ENCODE assay signal across 8 mouse cellular contexts in the genomic region with DNA sequence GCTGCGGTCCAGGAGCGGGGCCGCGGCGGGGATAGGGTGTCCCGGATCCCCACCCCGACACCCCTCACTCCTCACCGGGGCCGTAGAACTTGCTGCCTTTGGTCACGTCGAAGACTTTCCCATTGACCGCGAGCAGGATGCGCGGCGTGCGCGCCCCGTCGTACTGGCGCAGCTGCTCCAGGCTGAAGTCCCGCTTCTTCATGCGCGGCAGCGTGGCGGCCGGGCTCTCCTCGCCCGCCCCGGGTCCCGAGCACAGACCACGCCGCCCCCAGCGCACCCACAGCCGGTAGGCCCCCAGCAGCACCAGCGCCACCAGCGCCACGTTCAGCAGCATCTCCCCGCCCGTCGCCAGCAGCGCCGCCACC. TPM values are rescaled to one million over a fixed set of nuclear protein-coding genes. Genes with fewer than 3 reads are reported as not detected.
DNase-seq lines count a peak whose midpoint lies in the region; ATAC-seq and TF ChIP-seq lines count a peak whose summit lies in the region.

No protein-coding gene starts in this region.

- H3K79me2 ChIP-seq in liver, adult 2 months (ENCODE audit: control insufficient read depth, insufficient read depth, low read length): peaks cover 15% of the 10 kb centered on the region; the same call in 1 of the 2 replicates

- WGBS in liver, adult 2 months: under 1% methylated on average over 43 of the region's 43 CpGs
- WGBS in hindbrain, embryonic 15.5 days: under 1% methylated on average over 43 of the region's 43 CpGs
- whole genome bisulfite sequencing in midbrain, embryonic 14.5 days: under 1% methylated on average over 36 of the region's 43 CpGs

- no peak for TF ChIP-seq POLR2A in liver, adult 2 months (IDR thresholded peaks at IDR 0.05; ENCODE audit: extremely low read depth, insufficient read depth, low read length)
- TF ChIP-seq POLR2A in cortical plate, adult 2 months (IDR thresholded peaks at IDR 0.05; ENCODE audit: extremely low read depth, insufficient read depth, low read length): no peak

- intact Hi-C loops in left cerebral cortex, postnatal 4 days (cut with DNase I): no loop called here

- H3K27ac ChIP-seq in liver, adult 2 months (replicated peaks; ENCODE audit: insufficient read depth, low read depth, low read length): peak overlapping the region; percentile 53
- peak overlapping the region; percentile 86 for H3K27ac ChIP-seq in cortical plate, adult 2 months (ENCODE audit: insufficient read depth, low read length)
- peak overlapping the region; percentile 87 for H3K27ac ChIP-seq in hindbrain, embryonic 15.5 days (replicated peaks)
- H3K27ac ChIP-seq in midbrain, embryonic 14.5 days (replicated peaks; ENCODE audit: low read depth, low read length): peak overlapping the region; percentile 89

- no peak for DNase-seq in liver, adult 2 months (ENCODE audit: extremely low read depth, low read depth, low spot score)
- DNase-seq in liver: no peak
- DNase-seq in midbrain, embryonic 14.5 days: no peak
- no peak for DNase-seq in left cerebral cortex, postnatal 4 days
- no peak for DNase-seq in retina, embryonic 14.5 days (ENCODE audit: low spot score)
- DNase-seq in frontal cortex, postnatal 10 days (ENCODE audit: low spot score in 2 of 2): no peak

- peak; percentile 68 for ATAC-seq in hindbrain, embryonic 15.5 days (ENCODE audit: low FRiP score, low read depth)
- peak; percentile 68 for ATAC-seq in midbrain, embryonic 14.5 days (ENCODE audit: low FRiP score, low TSS enrichment)

- H3K9ac ChIP-seq in liver, adult 2 months (ENCODE audit: low read depth, low read length): peak overlapping the region; percentile 95
- H3K9ac ChIP-seq in hindbrain, embryonic 15.5 days: peak overlapping the region; percentile 71
- H3K9ac ChIP-seq in midbrain, embryonic 14.5 days (replicated peaks; ENCODE audit: low read length): peak overlapping the region; percentile 72

- H3K36me3 ChIP-seq in liver, adult 2 months (ENCODE audit: control insufficient read depth, insufficient read depth, low read length): no peaks in the 10 kb centered on the region
- H3K36me3 ChIP-seq in hindbrain, embryonic 15.5 days: no peaks in the 10 kb centered on the region
- H3K36me3 ChIP-seq in midbrain, embryonic 14.5 days (ENCODE audit: control insufficient read depth, insufficient read depth, low read length): no peaks in the 10 kb centered on the region

- H3K27me3 ChIP-seq in liver, adult 2 months (ENCODE audit: control insufficient read depth, insufficient read depth, low read length): no peaks in the 10 kb centered on the region
- H3K27me3 ChIP-seq in hindbrain, embryonic 15.5 days: no peaks in the 10 kb centered on the region
- no peaks in the 10 kb centered on the region for H3K27me3 ChIP-seq in midbrain, embryonic 14.5 days (ENCODE audit: control insufficient read depth, insufficient read depth, low read length)

- H3K4me1 ChIP-seq in liver, adult 2 months (ENCODE audit: control insufficient read depth, insufficient read depth, low read length): peaks cover 14% of the 10 kb centered on the region
- H3K4me1 ChIP-seq in cortical plate, adult 2 months (ENCODE audit: control insufficient read depth, insufficient read depth, low read length): no peaks in the 10 kb centered on the region
- H3K4me1 ChIP-seq in hindbrain, embryonic 15.5 days (replicated peaks): peaks cover 31% of the 10 kb centered on the region
- peaks cover 23% of the 10 kb centered on the region for H3K4me1 ChIP-seq in midbrain, embryonic 14.5 days (ENCODE audit: control insufficient read depth, insufficient read depth, low read length)

- no peaks in the 10 kb centered on the region for H3K9me3 ChIP-seq in hindbrain, embryonic 15.5 days
- no peaks in the 10 kb centered on the region for H3K9me3 ChIP-seq in midbrain, embryonic 14.5 days (ENCODE audit: control insufficient read depth, low read length)

- peak overlapping the region; percentile 81 for H3K4me3 ChIP-seq in liver, adult 2 months (ENCODE audit: insufficient read depth, low read depth, low read length)
- peak overlapping the region; percentile 70 for H3K4me3 ChIP-seq in cortical plate, adult 2 months (ENCODE audit: insufficient read depth, low read length)
- H3K4me3 ChIP-seq in hindbrain, embryonic 15.5 days: peak overlapping the region; percentile 82
- peak overlapping the region; percentile 81 for H3K4me3 ChIP-seq in midbrain, embryonic 14.5 days (replicated peaks; ENCODE audit: low read depth, low read length)

- TF ChIP-seq CTCF in liver, adult 2 months (IDR thresholded peaks at IDR 0.05; ENCODE audit: low read depth, low read length): no peak
- no peak for TF ChIP-seq CTCF in cortical plate, adult 2 months (IDR thresholded peaks at IDR 0.05; ENCODE audit: extremely low read depth, insufficient read depth, low read length)

- H3K4me2 ChIP-seq in hindbrain, embryonic 15.5 days: peak overlapping the region; percentile 88
- peak overlapping the region; percentile 87 for H3K4me2 ChIP-seq in midbrain, embryonic 14.5 days (ENCODE audit: low read length)

RNA-seq across cellular contexts. Expression of a gene that starts 0.3 kb away (rescaled TPM):
- total RNA-seq in liver, adult 2 months (2014; rRNA removed): 18.3 and 21.2 TPM in 2 replicates
- polyA plus RNA-seq in liver, adult 2 months (2012; rRNA removed): 19.9 and 24.5 TPM in 2 replicates
- 43.8 and 46.8 TPM in 2 replicates for polyA plus RNA-seq in cortical plate, adult 2 months (2012; rRNA removed)
- 30.4 TPM in 2 replicates for polyA plus RNA-seq in hindbrain, embryonic 15.5 days (2015; fragmentation: Nextera tagmentation; extraction: Ambion mirVana)
- 20.0 and 23.0 TPM in 2 replicates for polyA plus RNA-seq in midbrain, embryonic 14.5 days (2014; fragmentation: Nextera tagmentation; extraction: Ambion mirVana)
- 10 to 100 TPM; 47.4 to 47.9 TPM for total RNA-seq in left cerebral cortex, postnatal 4 days (2021)
